Mouse (Mus musculus) thymus, postnatal 4 days (tissue): ENCODE measurements at regions not wholly inside any gene's neighbourhood (a gene's known extent, or its start where the extent isn't known, plus 50 kb on each side); places are given as distances from the start of the nearest gene placed in this dataset.
"Not testable (repeated sequence)": the region's sequence is repeated elsewhere in the genome, so short reads cannot be mapped to it uniquely, and the experiment has no call there.

Experiments
- DNase-seq: peaks from one replicate; pipeline ENCODE4 v3.0.0; 2021

DNA sequence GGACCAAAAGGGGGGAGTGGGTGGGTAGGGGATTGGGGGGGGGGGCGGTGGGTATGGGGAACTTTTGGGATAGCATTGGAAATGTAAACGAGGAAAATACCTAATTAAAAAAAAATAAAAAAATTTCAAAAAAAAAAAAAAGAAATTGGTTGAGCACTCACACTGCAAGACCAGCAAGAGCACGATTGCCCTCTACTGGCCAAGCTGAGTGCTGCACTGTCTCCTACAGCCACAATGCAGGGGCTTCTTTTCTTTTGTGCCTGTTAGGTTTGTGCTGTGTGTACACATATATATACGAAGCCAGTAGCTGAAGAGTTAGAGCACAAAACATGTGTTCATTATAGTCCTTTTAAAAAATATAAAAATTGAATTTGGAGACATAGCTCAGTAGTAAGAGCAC lies 55.6 kb downstream of the Mup20 start:
- peak; percentile 39 for DNase-seq

DNA sequence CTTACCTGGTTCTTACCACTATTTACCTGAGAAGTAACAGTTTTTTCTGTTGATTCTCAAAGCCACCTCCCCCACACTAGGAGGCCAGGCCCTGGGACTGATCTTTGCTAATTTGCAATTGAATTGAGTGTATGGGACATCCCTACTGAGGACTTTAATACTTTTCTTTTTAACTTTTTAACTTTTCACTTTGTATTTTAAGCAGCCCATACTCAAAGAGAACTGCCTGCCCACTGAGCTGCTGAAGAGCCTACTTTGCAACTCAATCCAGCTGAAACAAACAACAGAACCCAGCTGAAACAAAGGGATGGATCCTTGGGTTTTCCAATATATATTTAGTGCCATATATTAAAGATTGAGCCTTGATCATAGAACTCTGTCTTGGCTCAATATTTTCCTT lies 64.0 kb downstream of the Mup20 start:
- DNase-seq = not testable (repeated sequence)

DNA sequence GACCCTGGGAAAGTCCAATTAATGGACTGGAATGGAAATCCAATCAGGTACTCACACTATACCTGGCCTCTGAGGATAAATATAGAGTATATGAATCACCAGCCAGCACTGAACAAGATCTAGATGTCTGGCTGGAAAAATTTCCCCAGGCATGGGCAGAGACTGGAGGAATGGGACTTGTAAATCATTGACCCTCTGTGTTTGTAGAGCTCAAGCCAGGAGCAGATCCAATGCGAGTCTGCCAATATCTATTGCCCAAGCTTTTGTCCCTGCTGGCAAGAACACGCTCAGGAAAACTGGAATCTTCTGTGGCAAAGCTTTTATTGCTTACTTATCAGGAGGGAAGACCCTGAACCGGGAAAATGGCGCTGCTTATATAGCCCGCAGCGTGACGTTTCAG lies 77.8 kb downstream of the Mup20 start:
- no peak for DNase-seq

DNA sequence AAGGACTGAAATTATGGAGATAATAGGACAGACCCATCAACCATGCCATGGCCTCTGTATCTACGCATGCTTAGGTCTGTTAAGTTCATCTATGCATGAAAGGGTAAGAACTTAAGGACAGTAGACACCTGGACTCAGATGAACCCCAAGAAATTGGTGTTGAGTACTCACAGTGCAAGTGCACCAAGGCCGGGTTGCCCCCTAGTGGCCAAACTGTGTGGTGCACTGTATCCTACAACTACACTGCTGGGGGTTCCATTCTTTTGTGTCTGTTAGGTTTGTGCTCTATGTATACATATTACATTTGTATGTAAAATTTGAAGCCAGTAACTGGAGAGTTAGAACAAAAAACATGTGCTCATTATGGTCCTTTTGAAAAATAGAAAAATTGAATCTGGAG lies 80.7 kb downstream of the Mup20 start:
- peak; percentile 59 for DNase-seq

DNA sequence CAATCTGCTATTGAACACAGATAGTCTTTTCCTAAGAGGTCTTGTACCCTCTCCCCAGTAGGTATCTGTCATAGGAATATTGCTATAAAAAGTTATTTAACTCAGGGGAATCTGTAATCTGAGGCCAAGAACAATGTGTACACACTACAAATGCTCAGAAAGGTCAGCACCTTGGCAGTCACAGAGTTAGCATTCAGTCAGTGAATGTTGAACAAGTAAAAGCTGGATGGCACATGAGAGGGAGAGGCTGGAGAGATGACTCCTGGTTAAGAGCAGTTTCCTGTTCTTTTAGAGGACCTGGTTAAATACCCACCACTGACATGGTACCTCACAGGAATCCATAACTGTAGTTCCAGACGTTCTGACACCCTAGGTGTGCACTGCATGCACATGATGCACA lies 84.3 kb downstream of the Mup20 start:
- no peak for DNase-seq

DNA sequence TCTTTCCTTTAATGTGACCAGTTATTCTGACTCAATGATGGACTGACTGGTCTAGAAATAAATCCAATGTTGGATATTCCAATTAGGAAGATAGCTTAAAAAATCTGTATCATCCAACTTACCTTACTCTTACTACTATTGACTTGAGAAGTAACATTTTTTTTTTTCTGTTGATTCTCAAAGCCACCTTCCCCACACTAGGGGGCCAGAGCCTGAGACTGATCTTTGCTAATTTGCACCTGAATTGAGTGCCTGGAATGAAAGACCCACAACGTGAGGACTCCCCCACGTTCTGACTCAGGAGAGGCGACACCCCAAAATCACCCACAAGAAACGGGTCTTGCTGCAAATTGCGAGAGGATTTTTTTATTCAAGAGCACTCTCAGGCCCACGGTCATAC lies 86.3 kb downstream of the Mup20 start:
- not testable (repeated sequence) for DNase-seq

DNA sequence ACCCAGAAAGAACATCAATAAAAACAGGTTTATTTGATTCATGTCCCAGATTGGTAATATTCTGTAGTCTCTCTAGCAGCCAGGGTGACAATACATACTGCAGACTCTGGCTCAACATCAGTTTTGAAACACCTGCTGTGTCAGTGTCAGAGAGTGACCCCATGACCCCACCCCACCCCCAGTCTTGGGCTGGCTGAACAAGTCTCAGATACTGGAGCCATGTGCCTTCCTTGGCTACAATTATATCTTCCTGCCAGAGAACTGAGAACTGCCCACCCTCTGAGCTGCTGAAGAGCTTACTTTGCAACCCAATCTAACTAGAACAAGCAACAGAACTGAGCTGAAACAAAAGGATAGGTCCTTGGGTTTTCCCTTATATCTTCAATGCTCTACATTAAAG lies 91.6 kb downstream of the Mup20 start:
- DNase-seq = no peak
